Mouse (Mus musculus): ENCODE measurements at regions not wholly inside any gene's neighbourhood (a gene's known extent, or its start where the extent isn't known, plus 50 kb on each side); places are given as distances from the start of the nearest gene placed in this dataset.
A peak's percentile ranks its signal among the peaks of the same experiment; 100 is the strongest.
"Not testable (repeated sequence)": the region's sequence is repeated elsewhere in the genome, so short reads cannot be mapped to it uniquely, and the experiment has no call there.

- DNase-seq = no peak
These were observed 125.4 kb upstream of the Dapk1 start for GRCm38 (mm10) chr13:60476366-60476765.

- DNase-seq = no peak
These were observed 123.4 kb upstream of the Dapk1 start for GRCm38 (mm10) chr13:60478301-60478700.

GRCm38 (mm10) chr13:60479043-60479861, 122.5 kb upstream of the Dapk1 start:
- no peak for DNase-seq

GRCm38 (mm10) chr13:60479862-60480730, 121.7 kb upstream of the Dapk1 start:
- no peak for DNase-seq

- DNase-seq = no peak
These were observed 120.9 kb upstream of the Dapk1 start for GRCm38 (mm10) chr13:60480731-60481431.

GRCm38 (mm10) chr13:60481451-60481850, 120.3 kb upstream of the Dapk1 start:
- not testable (repeated sequence) for DNase-seq

GRCm38 (mm10) chr13:60481946-60482345, 119.8 kb upstream of the Dapk1 start:
- DNase-seq = no peak

GRCm38 (mm10) chr13:60486105-60486504, 115.6 kb upstream of the Dapk1 start:
- DNase-seq = peak; percentile 80

- no peak for DNase-seq
These were observed 114.9 kb upstream of the Dapk1 start for GRCm38 (mm10) chr13:60486871-60487270.

GRCm38 (mm10) chr13:60488131-60488883, 113.4 kb upstream of the Dapk1 start:
- peak; percentile 73 for DNase-seq

- DNase-seq = no peak
These were observed 112.9 kb upstream of the Dapk1 start for GRCm38 (mm10) chr13:60488884-60489265.

- DNase-seq = no peak
These were observed 109.7 kb upstream of the Dapk1 start for GRCm38 (mm10) chr13:60491948-60492464.

- no peak for DNase-seq
These were observed 107.9 kb upstream of the Dapk1 start for GRCm38 (mm10) chr13:60493836-60494235.

- DNase-seq = no peak
These were observed 103.9 kb upstream of the Dapk1 start for GRCm38 (mm10) chr13:60497714-60498400.

- no peak for DNase-seq
These were observed 97.6 kb upstream of the Dapk1 start for GRCm38 (mm10) chr13:60504196-60504595.

GRCm38 (mm10) chr13:60507611-60508010, 94.1 kb upstream of the Dapk1 start:
- DNase-seq = no peak

- peak; percentile 35 for DNase-seq
These were observed 93.7 kb upstream of the Dapk1 start for GRCm38 (mm10) chr13:60508054-60508453.

- DNase-seq = no peak
These were observed 92.9 kb upstream of the Dapk1 start for GRCm38 (mm10) chr13:60508856-60509255.

- no peak for DNase-seq
These were observed 90.6 kb upstream of the Dapk1 start for GRCm38 (mm10) chr13:60511101-60511500.

- no peak for DNase-seq
These were observed 90.1 kb upstream of the Dapk1 start for GRCm38 (mm10) chr13:60511628-60512027.

- DNase-seq = no peak
These were observed 88.0 kb upstream of the Dapk1 start for GRCm38 (mm10) chr13:60513756-60514155.

Data from gastrocnemius, postnatal 25 days (tissue).